Mouse (Mus musculus) cortical plate, adult 2 months (tissue): ENCODE results near the gene Rad54l. TPM values are rescaled to one million over a fixed set of nuclear protein-coding genes. Genes with fewer than 3 reads are reported as not detected.

Experiments used
- H3K27ac ChIP-seq: fragments of 200-500 bp; 2 replicates; pipeline ENCODE4 v1.5.1; 2012; ENCODE audit warnings: low read length, control low read depth, inconsistent platforms; ENCODE audit not compliant: insufficient read depth
- H3K4me1 ChIP-seq: fragments of 200-500 bp; 2 replicates; pipeline ENCODE4 v1.6.1; 2011; ENCODE audit warnings: low read length; ENCODE audit not compliant: control insufficient read depth, insufficient read depth
- H3K4me3 ChIP-seq: fragments of 200-500 bp; 2 replicates; pipeline ENCODE4 v1.5.1; 2011; ENCODE audit warnings: mild to moderate bottlenecking, low read length, control low read depth; ENCODE audit not compliant: insufficient read depth
- CTCF ChIP-seq: fragments of 200-500 bp; IDR thresholded peaks from 2 replicates; pipeline ENCODE4 v1.5.1; 2011; ENCODE audit warnings: mild to moderate bottlenecking, control low read depth, low read length; ENCODE audit not compliant: insufficient read depth; ENCODE audit errors: extremely low read depth
- POLR2A ChIP-seq: fragments of 200-500 bp; IDR thresholded peaks from 2 replicates; pipeline ENCODE4 v1.6.1; 2011; ENCODE audit warnings: mild to moderate bottlenecking, low read length, control low read depth; ENCODE audit not compliant: insufficient read depth; ENCODE audit errors: extremely low read depth
- polyA plus RNA-seq: library from polyadenylated mRNA; depleted of rRNA; stranded (reverse); fragments of >200 nt; gene quantifications from 2 replicates; pipeline ENCODE4 v1.2.3, GENCODE M21; 2012

The Rad54l gene
- polyA plus RNA-seq, 1 experiment = 1.1 TPM

- Histone ChIP-seq H3K4me1 (peaks cover 6% of the 10 kb centered on the region), H3K27ac (peak overlapping the region; percentile 78), H3K4me3 (peak overlapping the region; percentile 59)
- TF ChIP-seq POLR2A (no peak), CTCF (no peak)
Measured at GRCm38 (mm10) chr4:116075631-116076368, 47.7 kb downstream of the Rad54l start.

- peak within 1 kb of the TSS; percentile 59 for H3K4me3 ChIP-seq
- peaks cover 6% of the 10 kb centered on the region for H3K4me1 ChIP-seq
- peak within 1 kb of the TSS; percentile 78 for H3K27ac ChIP-seq
Measured at GRCm38 (mm10) chr4:116074861-116075620, 48.4 kb downstream of the Rad54l start, which contains the start of the genes Uqcrh and Lrrc41. TSS of gene Uqcrh (minus strand) at chr4:116075071. TSS of gene Lrrc41 (plus strand) at chr4:116075269.

GRCm38 (mm10) chr4:116074145-116074675, 49.3 kb downstream of the Rad54l start:
- no peak overlapping the region for H3K27ac ChIP-seq
- H3K4me1 ChIP-seq = peaks cover 6% of the 10 kb centered on the region
- TF ChIP-seq POLR2A = no peak
- TF ChIP-seq CTCF = 0 out of 2 replicates have a peak, but pooled peaks have one; percentile 9
- peak overlapping the region; percentile 59 for H3K4me3 ChIP-seq

More at GRCm38 (mm10) chr4:116074861-116075620, 48.4 kb downstream of the Rad54l start, which contains the start of the genes Uqcrh and Lrrc41:
- TF ChIP-seq POLR2A (peak; percentile 97), CTCF (no peak)

GRCm38 (mm10) chr4:116073146-116073545, 50.3 kb downstream of the Rad54l start:
- no peak overlapping the region for H3K27ac ChIP-seq
- H3K4me3 ChIP-seq = peak overlapping the region; percentile 59; the same call in 1 of the 2 replicates
- H3K4me1 ChIP-seq = peaks cover 6% of the 10 kb centered on the region
- TF ChIP-seq CTCF = peak; percentile 21; the same call in 1 of the 2 replicates
- TF ChIP-seq POLR2A = no peak

GRCm38 (mm10) chr4:116070116-116070515, 53.4 kb downstream of the Rad54l start:
- TF ChIP-seq CTCF (no peak), POLR2A (no peak)
- peaks cover 4% of the 10 kb centered on the region for H3K4me1 ChIP-seq
- no peak overlapping the region for H3K4me3 ChIP-seq
- no peak overlapping the region for H3K27ac ChIP-seq

- Histone ChIP-seq H3K27ac (no peak overlapping the region), H3K4me1 (no peaks in the 10 kb centered on the region), H3K4me3 (no peak overlapping the region)
- no peak for TF ChIP-seq POLR2A
- TF ChIP-seq CTCF = no peak
Measured at GRCm38 (mm10) chr4:116063855-116064254, 59.6 kb downstream of the Rad54l start.

GRCm38 (mm10) chr4:116059012-116059726, 64.3 kb downstream of the Rad54l start:
- H3K4me1 ChIP-seq = no peaks in the 10 kb centered on the region
- no peak overlapping the region for H3K4me3 ChIP-seq
- no peak for TF ChIP-seq POLR2A
- no peak for TF ChIP-seq CTCF
- no peak overlapping the region for H3K27ac ChIP-seq

GRCm38 (mm10) chr4:116057559-116057958, 65.9 kb downstream of the Rad54l start:
- Histone ChIP-seq H3K27ac (no peak overlapping the region), H3K4me3 (no peak overlapping the region), H3K4me1 (no peaks in the 10 kb centered on the region)
- no peak for TF ChIP-seq POLR2A
- TF ChIP-seq CTCF = no peak

- Histone ChIP-seq H3K4me1 (no peaks in the 10 kb centered on the region), H3K27ac (peak within 1 kb of the TSS; percentile 54), H3K4me3 (peak within 1 kb of the TSS; percentile 53)
- TF ChIP-seq CTCF (no peak), POLR2A (peak; percentile 72)
Measured at GRCm38 (mm10) chr4:116053399-116053961, 70.0 kb downstream of the Rad54l start, which contains the start of gene Nsun4. TSS of gene Nsun4 (minus strand) at chr4:116053876.
